Mouse (Mus musculus) embryonic fibroblast, embryonic 13.5 days (primary cell): ENCODE results near the gene Cyp4f39.

Experiments used
- CTCF ChIP-seq: IDR thresholded peaks from 2 replicates; pipeline ENCODE4 v1.5.1; 2011; ENCODE audit warnings: mild to moderate bottlenecking, control low read depth, low read length, moderate library complexity, borderline replicate concordance; ENCODE audit not compliant: insufficient read depth
- POLR2A ChIP-seq: IDR thresholded peaks from 2 replicates; pipeline ENCODE4 v1.6.1; 2011; ENCODE audit warnings: low read depth, mild to moderate bottlenecking, control low read depth, low read length, moderate library complexity

GRCm38 (mm10) chr17:32521981-32522380 is 69.5 kb downstream of the Cyp4f39 start:
- no peak for TF ChIP-seq POLR2A
- no peak for TF ChIP-seq CTCF
